10 mouse cellular contexts compared by ENCODE assay signal in the genomic region with DNA sequence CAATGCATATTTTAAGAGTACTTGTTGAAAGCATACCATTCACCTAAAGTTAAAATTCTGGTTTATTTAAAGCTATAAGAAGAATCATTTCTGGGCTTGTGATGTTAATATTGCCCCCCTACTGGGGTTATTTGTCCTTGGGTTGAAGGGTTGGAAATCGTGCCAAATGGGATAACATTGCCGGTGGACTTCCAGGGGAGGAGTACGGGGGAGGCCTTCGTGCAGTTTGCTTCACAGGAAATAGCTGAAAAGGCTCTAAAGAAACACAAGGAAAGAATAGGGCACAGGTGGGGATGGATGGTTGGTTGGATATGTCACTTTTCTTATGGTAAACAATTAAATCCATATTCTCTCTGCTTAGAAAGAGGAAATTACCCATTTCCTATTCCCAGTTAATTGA. TPM values are rescaled to one million over a fixed set of nuclear protein-coding genes. Genes with fewer than 3 reads are reported as not detected.
DNase-seq lines count a peak whose midpoint lies in the region; ATAC-seq lines count a peak whose summit lies in the region.
"Had no signal": no experiment of that assay in that cellular context is flagged by ENCODE, and none has a peak within 500 bp of the region (broad histone marks: within the 10 kb centered on the region; RNA-seq: fewer than 3 reads in every experiment).

No protein-coding gene starts in this region.

- peak overlapping the region; percentile 55 for H3K4me2 ChIP-seq in heart, embryonic 15.5 days
- peak overlapping the region; percentile 50 for H3K4me2 ChIP-seq in embryonic facial prominence, embryonic 12.5 days (replicated peaks)
- peak overlapping the region; percentile 56 for H3K4me2 ChIP-seq in hindbrain, embryonic 15.5 days
- peak overlapping the region; percentile 62 for H3K4me2 ChIP-seq in midbrain, embryonic 13.5 days (replicated peaks)

- H3K36me3 ChIP-seq in heart, embryonic 15.5 days = peaks cover 43% of the 10 kb centered on the region
- H3K36me3 ChIP-seq in embryonic facial prominence, embryonic 12.5 days = peaks cover 35% of the 10 kb centered on the region
- peaks cover 37% of the 10 kb centered on the region for H3K36me3 ChIP-seq in hindbrain, embryonic 15.5 days
- H3K36me3 ChIP-seq in midbrain, embryonic 13.5 days = peaks cover 38% of the 10 kb centered on the region

- WGBS in heart, embryonic 15.5 days = 20% methylated on average over 4 of the region's 4 CpGs
- 45% methylated on average over 4 of the region's 4 CpGs for WGBS in embryonic facial prominence, embryonic 12.5 days
- 13% methylated on average over 4 of the region's 4 CpGs for WGBS in hindbrain, embryonic 15.5 days
- 27% methylated on average over 4 of the region's 4 CpGs for WGBS in midbrain, embryonic 13.5 days

- no peak for ATAC-seq in heart, embryonic 15.5 days (replicated peaks; ENCODE audit: insufficient number of reproducible peaks, insufficient read depth, low FRiP score, low read depth)
- no peak for ATAC-seq in embryonic facial prominence, embryonic 12.5 days (ENCODE audit: insufficient number of reproducible peaks, insufficient read depth, low FRiP score, low TSS enrichment)
- no peak for ATAC-seq in hindbrain, embryonic 15.5 days (ENCODE audit: low FRiP score, low read depth)
- ATAC-seq in midbrain, embryonic 13.5 days = no peak

- H3K4me3 ChIP-seq in heart, embryonic 15.5 days = peak overlapping the region; percentile 30
- 0 out of 2 replicates have a peak overlapping the region, but pooled peaks have one; percentile 15 for H3K4me3 ChIP-seq in embryonic facial prominence, embryonic 12.5 days
- peak overlapping the region; percentile 30 for H3K4me3 ChIP-seq in hindbrain, embryonic 15.5 days
- peak overlapping the region; percentile 36 for H3K4me3 ChIP-seq in midbrain, embryonic 13.5 days (replicated peaks)

- no peak for DNase-seq in heart, postnatal 25 days (ENCODE audit: low spot score)
- DNase-seq in B cell, adult 2 months = no peak
- no peak for DNase-seq in adrenal gland, postnatal 10 days
- DNase-seq in right cerebral cortex, postnatal 4 days = no peak

- intact Hi-C loops in heart, postnatal 25 days (cut with DNase I) = no loop called here

- H3K27ac ChIP-seq in heart, embryonic 15.5 days = no peak overlapping the region
- H3K27ac ChIP-seq in embryonic facial prominence, embryonic 12.5 days = no peak overlapping the region
- no peak overlapping the region for H3K27ac ChIP-seq in hindbrain, embryonic 15.5 days (replicated peaks)
- no peak overlapping the region for H3K27ac ChIP-seq in midbrain, embryonic 13.5 days

- peaks cover 22% of the 10 kb centered on the region for H3K4me1 ChIP-seq in heart, embryonic 15.5 days (replicated peaks)
- H3K4me1 ChIP-seq in embryonic facial prominence, embryonic 12.5 days = peaks cover 13% of the 10 kb centered on the region
- peaks cover 30% of the 10 kb centered on the region for H3K4me1 ChIP-seq in hindbrain, embryonic 15.5 days (replicated peaks)
- peaks cover 26% of the 10 kb centered on the region for H3K4me1 ChIP-seq in midbrain, embryonic 13.5 days (replicated peaks)

- H3K27me3 ChIP-seq in heart, embryonic 15.5 days = no peaks in the 10 kb centered on the region
- no peaks in the 10 kb centered on the region for H3K27me3 ChIP-seq in embryonic facial prominence, embryonic 12.5 days
- no peaks in the 10 kb centered on the region for H3K27me3 ChIP-seq in hindbrain, embryonic 15.5 days
- no peaks in the 10 kb centered on the region for H3K27me3 ChIP-seq in midbrain, embryonic 13.5 days

- H3K9me3 ChIP-seq in heart, embryonic 15.5 days (replicated peaks) = no peaks in the 10 kb centered on the region
- H3K9me3 ChIP-seq in embryonic facial prominence, embryonic 12.5 days = no peaks in the 10 kb centered on the region
- no peaks in the 10 kb centered on the region for H3K9me3 ChIP-seq in hindbrain, embryonic 15.5 days
- H3K9me3 ChIP-seq in midbrain, embryonic 13.5 days = no peaks in the 10 kb centered on the region

- H3K9ac ChIP-seq in heart, embryonic 15.5 days = peak overlapping the region; percentile 31; the same call in 1 of the 2 replicates
- no peak overlapping the region; the same call in 1 of the 2 replicates for H3K9ac ChIP-seq in embryonic facial prominence, embryonic 12.5 days
- no peak overlapping the region for H3K9ac ChIP-seq in hindbrain, embryonic 15.5 days
- H3K9ac ChIP-seq in midbrain, embryonic 13.5 days (replicated peaks) = peak overlapping the region; percentile 39; the same call in 1 of the 2 replicates

RNA-seq across cellular contexts. Expression of a gene that starts 4.5 kb away (rescaled TPM):
- polyA plus RNA-seq in heart, embryonic 15.5 days (2015; fragmentation: Nextera tagmentation; extraction: Ambion mirVana) = 190 and 235 TPM in 2 replicates
- total RNA-seq in heart, postnatal 25 days (2021) = 100 to 1,000 TPM; 102 to 128 TPM
- 590 and 605 TPM in 2 replicates for polyA plus RNA-seq in embryonic facial prominence, embryonic 12.5 days (2016; fragmentation: Nextera tagmentation; extraction: Ambion mirVana)
- 418 and 450 TPM in 2 replicates for polyA plus RNA-seq in hindbrain, embryonic 15.5 days (2015; fragmentation: Nextera tagmentation; extraction: Ambion mirVana)
- 686 and 713 TPM in 2 replicates for polyA plus RNA-seq in midbrain, embryonic 13.5 days (2015; fragmentation: Nextera tagmentation; extraction: Ambion mirVana)
- total RNA-seq in adrenal gland, postnatal 10 days (2021) = 100 to 1,000 TPM; 205 to 288 TPM

RNA-seq across cellular contexts. Expression of a gene that starts 27.0 kb away (rescaled TPM):
- 0.20 and 0.30 TPM in 2 replicates for polyA plus RNA-seq in heart, embryonic 15.5 days (2015; fragmentation: Nextera tagmentation; extraction: Ambion mirVana)
- not detected for total RNA-seq in heart, postnatal 25 days (2021)
- polyA plus RNA-seq in embryonic facial prominence, embryonic 12.5 days (2016; fragmentation: Nextera tagmentation; extraction: Ambion mirVana) = 0.46 and 0.73 TPM in 2 replicates
- 1.1 and 1.8 TPM in 2 replicates for polyA plus RNA-seq in hindbrain, embryonic 15.5 days (2015; fragmentation: Nextera tagmentation; extraction: Ambion mirVana)
- 0.40 and 0.47 TPM in 2 replicates for polyA plus RNA-seq in midbrain, embryonic 13.5 days (2015; fragmentation: Nextera tagmentation; extraction: Ambion mirVana)
- total RNA-seq in adrenal gland, postnatal 10 days (2021) = not detected
- total RNA-seq: hematopoietic stem cell, adult 5-6 weeks had no signal
- polyA plus RNA-seq: spleen, adult 2 months had no signal

RNA-seq across cellular contexts. Expression of a gene that starts 49.6 kb away (rescaled TPM):
- polyA plus RNA-seq in heart, embryonic 15.5 days (2015; fragmentation: Nextera tagmentation; extraction: Ambion mirVana) = 25.6 and 28.9 TPM in 2 replicates
- total RNA-seq in heart, postnatal 25 days (2021) = 10 to 100 TPM; 27.6 to 29.5 TPM
- polyA plus RNA-seq in embryonic facial prominence, embryonic 12.5 days (2016; fragmentation: Nextera tagmentation; extraction: Ambion mirVana) = 24.9 and 27.1 TPM in 2 replicates
- 23.2 and 29.3 TPM in 2 replicates for polyA plus RNA-seq in hindbrain, embryonic 15.5 days (2015; fragmentation: Nextera tagmentation; extraction: Ambion mirVana)
- 25.0 and 27.4 TPM in 2 replicates for polyA plus RNA-seq in midbrain, embryonic 13.5 days (2015; fragmentation: Nextera tagmentation; extraction: Ambion mirVana)
- total RNA-seq in adrenal gland, postnatal 10 days (2021) = 10 to 100 TPM; 24.0 to 25.3 TPM

RNA-seq across cellular contexts. Expression of a gene that starts 55.8 kb away (rescaled TPM):
- polyA plus RNA-seq in heart, embryonic 15.5 days (2015; fragmentation: Nextera tagmentation; extraction: Ambion mirVana) = 247 and 251 TPM in 2 replicates
- 100 to 1,000 TPM; 266 to 295 TPM for total RNA-seq in heart, postnatal 25 days (2021)
- 287 and 307 TPM in 2 replicates for polyA plus RNA-seq in embryonic facial prominence, embryonic 12.5 days (2016; fragmentation: Nextera tagmentation; extraction: Ambion mirVana)
- polyA plus RNA-seq in hindbrain, embryonic 15.5 days (2015; fragmentation: Nextera tagmentation; extraction: Ambion mirVana) = 281 and 284 TPM in 2 replicates
- 262 TPM in 2 replicates for polyA plus RNA-seq in midbrain, embryonic 13.5 days (2015; fragmentation: Nextera tagmentation; extraction: Ambion mirVana)
- 100 to 1,000 TPM; 304 to 310 TPM for total RNA-seq in adrenal gland, postnatal 10 days (2021)

Comparison
In these comparisons a context has a peak if more than half of its experiments do, and no peak if none do; other contexts are left out.
1. H3K9ac ChIP-seq: peak in heart, embryonic 15.5 days (single experiment) and midbrain, embryonic 13.5 days (single experiment); none in embryonic facial prominence, embryonic 12.5 days (single experiment) and hindbrain, embryonic 15.5 days (single experiment).
2. Peak in every context shown above with its lines, with median percentiles within 50 percentile points of each other: H3K4me2 ChIP-seq and H3K4me3 ChIP-seq.